Mouse (Mus musculus) cerebellum, adult 2 months (tissue): ENCODE results near the gene Msh4. TPM values are rescaled to one million over a fixed set of nuclear protein-coding genes. Genes with fewer than 3 reads are reported as not detected.
A peak's percentile ranks its signal among the peaks of the same experiment; 100 is the strongest.

Experiments used
- DNase-seq, 2 experiments: peaks; one replicate each; pipeline ENCODE4 v3.0.0; 2021
- H3K27ac ChIP-seq: fragments of 200-500 bp; 2 replicates; pipeline ENCODE4 v1.5.1; 2012; ENCODE audit warnings: low read length, control low read depth, inconsistent platforms; ENCODE audit not compliant: insufficient read depth
- H3K27me3 ChIP-seq: fragments of 200-500 bp; 2 replicates; pipeline ENCODE4 v1.6.1; 2012; ENCODE audit warnings: inconsistent platforms, mild to moderate bottlenecking, low read length, moderate library complexity; ENCODE audit not compliant: control insufficient read depth, insufficient read depth
- H3K4me1 ChIP-seq: fragments of 200-500 bp; 2 replicates; pipeline ENCODE4 v1.6.1; 2011; ENCODE audit warnings: low read length; ENCODE audit not compliant: control insufficient read depth, insufficient read depth
- H3K4me3 ChIP-seq: fragments of 200-500 bp; replicated peaks from 2 replicates; pipeline ENCODE3; 2011; ENCODE audit warnings: mild to moderate bottlenecking, low read depth, low read length, control low read depth; ENCODE audit not compliant: insufficient read depth
- CTCF ChIP-seq: fragments of 200-500 bp; IDR thresholded peaks from 2 replicates; pipeline ENCODE4 v1.5.1; 2011; ENCODE audit warnings: low read depth, mild to moderate bottlenecking, control low read depth, low read length, moderate library complexity, borderline replicate concordance; ENCODE audit not compliant: insufficient read depth
- POLR2A ChIP-seq: fragments of 200-500 bp; IDR thresholded peaks from 2 replicates; pipeline ENCODE4 v1.6.1; 2011; ENCODE audit warnings: low read length, control low read depth, borderline replicate concordance; ENCODE audit not compliant: insufficient read depth
- WGBS: fragments of 180-500 bp; shearing (Covaris S2); methylation state at CpG from one replicate; pipeline ENCODE4 v1.1.7; 2018; 5-methylcytosine and 5-hydroxymethylcytosine counted together
- polyA plus RNA-seq: library from polyadenylated mRNA; depleted of rRNA; stranded (reverse); fragments of >200 nt; gene quantifications from 2 replicates; pipeline ENCODE4 v1.2.3, GENCODE M21; 2012

The Msh4 gene
- polyA plus RNA-seq, 1 experiment, result 0.11 TPM

GRCm38 (mm10) chr3:153905251-153906135 is 445 bp downstream of the Msh4 start:
- Histone ChIP-seq H3K4me1 (peaks cover 1% of the 10 kb centered on the region; the same call in 1 of the 2 replicates), H3K27ac (no peak overlapping the region), H3K27me3 (no peaks in the 10 kb centered on the region), H3K4me3 (no peak overlapping the region)
- DNase-seq, result no peak
- TF ChIP-seq CTCF (no peak), POLR2A (no peak)
- WGBS, result 82% methylated on average over 49 of the region's 49 CpGs

GRCm38 (mm10) chr3:153904586-153904985 is 1.4 kb downstream of the Msh4 start:
- Histone ChIP-seq H3K27me3 (no peaks in the 10 kb centered on the region), H3K27ac (no peak overlapping the region), H3K4me3 (no peak overlapping the region), H3K4me1 (no peaks in the 10 kb centered on the region; the same call in 1 of the 2 replicates)
- WGBS, result 33% methylated on average over 6 of the region's 6 CpGs
- no peak for TF ChIP-seq POLR2A
- peak; percentile 71 for TF ChIP-seq CTCF
- DNase-seq, result peak; percentile 53 to 61

DNA sequence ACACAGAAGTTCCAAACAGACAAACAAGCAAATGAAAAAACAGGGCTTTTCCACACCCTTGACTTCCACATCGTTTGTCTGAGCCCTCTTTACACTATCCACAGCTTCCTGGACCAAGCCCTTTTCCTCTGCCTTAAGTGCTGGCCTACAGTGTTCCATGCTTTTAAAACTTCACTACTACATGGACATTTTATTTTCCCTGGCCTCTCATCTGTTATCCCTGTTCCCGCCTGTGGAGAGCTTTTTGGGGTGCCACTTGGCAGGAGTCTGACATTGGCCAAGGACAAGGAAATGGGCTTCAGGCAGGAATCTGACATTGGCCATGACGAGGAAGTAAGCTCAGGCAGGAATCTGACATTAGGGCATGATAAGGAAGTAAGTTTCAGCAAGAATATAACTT is 3.3 kb downstream of the Msh4 start:
- H3K4me3 ChIP-seq, result no peak overlapping the region
- H3K4me1 ChIP-seq, result no peaks in the 10 kb centered on the region
- TF ChIP-seq CTCF (no peak), POLR2A (no peak)
- H3K27ac ChIP-seq, result no peak overlapping the region
- DNase-seq, result no peak
- no peaks in the 10 kb centered on the region for H3K27me3 ChIP-seq
- WGBS, result 52% methylated on average over 3 of the region's 3 CpGs

GRCm38 (mm10) chr3:153901904-153902303 is 4.0 kb downstream of the Msh4 start:
- WGBS, result 85% methylated on average over 1 of the region's 1 CpGs
- no peak overlapping the region for H3K27ac ChIP-seq
- TF ChIP-seq POLR2A (no peak), CTCF (no peak)
- H3K4me1 ChIP-seq, result no peaks in the 10 kb centered on the region
- H3K4me3 ChIP-seq, result no peak overlapping the region
- no peak for DNase-seq
- no peaks in the 10 kb centered on the region for H3K27me3 ChIP-seq

DNA sequence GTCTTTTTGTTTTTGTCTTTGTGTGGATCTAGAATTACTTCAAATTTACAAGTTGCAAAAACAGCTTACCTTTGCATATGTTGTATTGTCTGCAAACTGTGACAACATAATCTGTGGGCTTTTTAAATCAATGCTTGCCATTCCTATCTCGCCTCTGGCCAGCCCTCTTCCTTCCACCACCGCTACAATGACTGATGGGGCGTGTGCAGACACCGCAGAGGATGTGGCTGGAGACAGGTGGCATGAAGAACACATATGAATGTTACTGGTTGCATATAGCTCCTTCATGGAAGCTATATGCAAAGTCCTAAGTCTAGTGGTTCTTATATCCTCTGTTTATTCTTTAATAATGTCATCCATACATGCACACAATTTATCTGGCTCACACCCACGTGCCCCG is 8.7 kb downstream of the Msh4 start:
- no peak overlapping the region for H3K4me3 ChIP-seq
- 76% methylated on average over 6 of the region's 6 CpGs for WGBS
- TF ChIP-seq POLR2A (no peak), CTCF (no peak)
- H3K27ac ChIP-seq, result no peak overlapping the region
- H3K4me1 ChIP-seq, result no peaks in the 10 kb centered on the region
- DNase-seq, result no peak
- H3K27me3 ChIP-seq, result no peaks in the 10 kb centered on the region

DNA sequence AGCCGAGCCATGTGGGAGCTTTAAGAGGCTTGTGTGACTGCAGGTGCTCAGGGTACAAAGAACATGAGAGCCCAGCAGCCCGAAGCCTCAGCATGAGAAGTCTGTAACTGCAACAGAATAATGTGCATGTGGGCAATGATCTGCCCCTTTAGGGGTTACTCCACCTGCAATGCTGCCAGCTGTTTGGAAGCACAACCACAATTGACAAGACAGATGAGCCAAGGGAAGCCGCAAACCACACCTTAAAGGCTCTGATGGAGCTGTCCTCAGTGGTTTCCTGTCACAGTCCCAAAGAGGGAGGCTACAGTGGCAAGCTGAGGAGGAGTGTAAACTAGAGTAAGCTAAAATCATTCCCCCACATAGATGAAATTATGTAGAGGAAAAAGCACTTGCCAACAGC is 10.5 kb downstream of the Msh4 start:
- no peak for DNase-seq
- Histone ChIP-seq H3K4me1 (no peaks in the 10 kb centered on the region), H3K4me3 (no peak overlapping the region), H3K27ac (no peak overlapping the region), H3K27me3 (no peaks in the 10 kb centered on the region)
- TF ChIP-seq CTCF (no peak), POLR2A (no peak)
- 87% methylated on average over 3 of the region's 3 CpGs for WGBS

GRCm38 (mm10) chr3:153889188-153889781 is 16.7 kb downstream of the Msh4 start:
- 84% methylated on average over 8 of the region's 8 CpGs for WGBS
- TF ChIP-seq CTCF (no peak), POLR2A (no peak)
- DNase-seq, result no peak

GRCm38 (mm10) chr3:153888141-153888540 is 17.8 kb downstream of the Msh4 start:
- no peak for DNase-seq
- Histone ChIP-seq H3K4me3 (no peak overlapping the region), H3K4me1 (no peaks in the 10 kb centered on the region), H3K27me3 (no peaks in the 10 kb centered on the region), H3K27ac (no peak overlapping the region)
- TF ChIP-seq POLR2A (no peak), CTCF (no peak)
- 83% methylated on average over 6 of the region's 6 CpGs for WGBS

More at GRCm38 (mm10) chr3:153889188-153889781, 16.7 kb downstream of the Msh4 start:
- Histone ChIP-seq H3K27me3 (no peaks in the 10 kb centered on the region), H3K4me3 (no peak overlapping the region), H3K4me1 (no peaks in the 10 kb centered on the region), H3K27ac (no peak overlapping the region)
